Mouse (Mus musculus) T-cell, adult 2 months (primary cell): ENCODE results near the gene Gpatch2.

Source experiments
- DNase-seq: peaks from one replicate; pipeline ENCODE4 v3.0.0; 2022; ENCODE audit warnings: low spot score

Gpatch2 gene

DNA sequence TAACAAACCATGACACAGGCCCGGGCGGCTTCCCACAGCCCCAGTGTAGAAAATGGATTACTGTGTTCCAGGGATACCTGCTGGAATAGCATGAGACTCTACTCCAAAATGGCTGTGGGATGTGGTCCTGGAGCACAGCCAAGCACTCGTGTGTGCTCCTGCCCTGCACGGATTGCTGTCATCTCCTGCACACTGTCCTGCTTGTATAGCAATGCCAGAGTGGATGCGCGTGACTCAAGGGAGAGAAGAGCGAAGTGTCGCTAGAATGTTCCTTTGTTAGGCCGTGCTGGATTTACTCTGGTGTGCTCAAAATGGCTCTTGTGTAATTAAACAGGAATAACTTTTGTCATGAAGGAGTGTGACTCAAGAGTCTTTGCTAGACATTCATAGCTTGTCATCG lies 87.9 kb downstream of the Gpatch2 start:
- no peak for DNase-seq

- no peak for DNase-seq
Observed at GRCm38 (mm10) chr1:187307335-187307734, 92.0 kb downstream of the Gpatch2 start.

DNA sequence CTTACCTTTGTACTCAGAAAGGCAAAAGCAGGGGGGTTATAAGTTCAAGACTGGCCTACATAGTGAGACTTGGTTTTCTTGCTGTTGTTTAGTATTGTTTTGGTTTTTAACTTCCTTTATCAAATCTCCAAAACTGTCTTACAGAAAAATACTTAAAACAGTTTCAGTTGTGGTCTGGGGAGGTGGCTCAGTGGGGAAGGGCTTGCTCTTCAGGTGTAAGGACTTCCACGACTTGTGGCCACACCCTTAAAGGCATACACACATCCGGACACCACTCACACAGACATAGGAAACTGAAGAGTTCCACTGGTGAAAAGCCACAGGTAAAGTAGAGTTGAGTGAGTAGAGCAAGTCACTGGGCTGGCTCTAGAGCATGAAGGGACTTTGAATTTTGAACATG lies 93.2 kb downstream of the Gpatch2 start:
- DNase-seq, result peak; percentile 10

DNA sequence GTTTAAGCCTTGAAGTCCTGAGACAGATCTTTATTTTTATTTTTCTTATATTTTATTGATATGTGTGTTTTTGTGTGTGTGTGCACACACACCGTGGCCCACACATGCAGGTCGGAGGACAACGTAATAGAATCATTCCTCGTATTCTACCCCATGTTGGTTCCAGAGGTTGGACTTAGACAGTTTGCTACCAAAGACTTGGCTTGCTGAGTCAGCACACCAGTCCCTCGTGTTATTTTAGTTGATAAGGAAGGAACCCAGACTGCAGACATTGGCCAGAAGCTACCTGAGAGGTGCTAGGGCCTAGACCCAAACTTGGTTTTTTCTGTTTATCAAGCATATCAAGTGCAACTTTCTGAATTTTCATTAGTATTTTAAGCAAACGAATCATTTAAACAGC lies 95.8 kb downstream of the Gpatch2 start:
- no peak for DNase-seq

- DNase-seq, result no peak
Observed at GRCm38 (mm10) chr1:187313323-187313722, 98.0 kb downstream of the Gpatch2 start.

GRCm38 (mm10) chr1:187313763-187314162 lies 98.5 kb downstream of the Gpatch2 start:
- no peak for DNase-seq

GRCm38 (mm10) chr1:187314516-187314915 lies 99.2 kb downstream of the Gpatch2 start:
- no peak for DNase-seq

- DNase-seq, result no peak
Observed at GRCm38 (mm10) chr1:187315821-187316220, 100.5 kb downstream of the Gpatch2 start.

GRCm38 (mm10) chr1:187316555-187316954 lies 101.2 kb downstream of the Gpatch2 start:
- DNase-seq, result no peak

GRCm38 (mm10) chr1:187321814-187322213 lies 106.5 kb downstream of the Gpatch2 start:
- DNase-seq, result no peak

DNA sequence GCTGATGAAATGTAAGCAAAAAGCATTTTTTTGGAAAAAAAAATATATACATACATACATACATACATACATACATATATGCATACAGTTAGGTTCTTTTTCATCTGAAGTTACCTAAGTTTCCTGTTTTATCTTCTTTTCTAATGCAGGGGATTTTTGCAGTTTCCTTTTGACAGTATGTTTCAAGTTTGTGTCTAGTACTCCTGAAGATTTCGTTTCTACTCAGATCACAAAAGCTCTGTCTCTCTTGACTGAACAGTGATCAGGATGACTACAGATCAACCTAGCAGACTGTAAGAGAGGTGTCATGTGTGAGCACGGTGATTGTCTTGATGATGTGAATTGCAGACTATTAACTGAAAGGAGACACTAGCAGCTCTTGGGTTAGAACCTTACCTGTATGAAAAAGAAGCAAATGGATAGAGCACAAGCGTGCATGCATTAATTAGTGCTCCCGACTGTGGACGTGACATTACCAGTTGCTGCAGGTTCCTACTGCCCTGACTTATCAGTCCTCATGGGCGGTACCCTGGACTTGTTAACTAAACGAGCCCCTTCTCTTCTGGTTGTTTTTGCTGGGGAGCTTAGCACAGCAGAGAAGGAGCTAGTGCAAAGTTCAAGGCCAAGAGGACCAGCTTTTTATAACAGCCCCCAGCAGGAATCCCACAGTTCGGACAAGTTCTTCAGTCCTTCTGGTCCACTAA lies 107.3 kb downstream of the Gpatch2 start:
- no peak for DNase-seq

DNA sequence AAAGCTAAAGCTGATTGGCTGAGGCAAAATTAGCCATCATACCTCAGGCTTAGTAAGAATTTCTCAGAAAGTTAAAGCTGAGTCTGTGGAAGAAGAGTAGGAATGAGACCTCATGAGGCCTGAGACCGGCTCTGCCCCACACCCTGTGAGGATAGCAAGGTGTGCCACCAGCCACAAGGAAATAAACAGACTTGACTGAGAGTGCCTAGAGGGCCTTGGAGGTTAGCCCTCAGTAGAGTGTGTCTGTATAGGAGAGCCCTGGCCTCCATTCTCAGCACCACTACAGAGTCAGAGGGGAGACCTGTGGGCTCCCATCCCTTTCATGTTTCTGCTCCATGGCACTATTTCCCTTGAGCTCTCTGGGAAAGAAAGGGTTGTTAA lies 107.9 kb downstream of the Gpatch2 start:
- no peak for DNase-seq

DNA sequence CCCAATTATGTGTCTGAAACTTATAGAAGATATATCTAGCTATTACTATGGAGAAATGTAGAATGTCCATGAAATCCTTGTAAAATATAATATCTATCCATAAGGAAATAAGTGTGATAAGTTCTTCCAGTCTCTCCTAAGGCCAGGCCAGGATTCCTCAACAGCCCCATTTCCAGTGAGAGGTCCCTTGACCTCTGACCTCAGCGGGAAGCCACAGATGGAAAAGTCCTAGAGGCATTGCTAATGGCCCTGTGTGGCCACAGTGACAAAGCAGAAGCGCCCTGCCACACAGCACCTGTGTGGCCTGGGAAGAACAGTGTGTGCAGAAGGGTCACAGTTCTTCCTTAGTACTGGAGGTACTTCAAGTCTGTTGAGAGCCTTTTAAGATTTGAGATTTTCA lies 127.2 kb downstream of the Gpatch2 start:
- DNase-seq, result no peak

- DNase-seq, result no peak
Observed at GRCm38 (mm10) chr1:187345156-187345555, 129.8 kb downstream of the Gpatch2 start.

- peak; percentile 8 for DNase-seq
Observed at GRCm38 (mm10) chr1:187346923-187347322, 131.6 kb downstream of the Gpatch2 start.

GRCm38 (mm10) chr1:187347606-187348005 lies 132.3 kb downstream of the Gpatch2 start:
- no peak for DNase-seq

GRCm38 (mm10) chr1:187348053-187348820 lies 132.9 kb downstream of the Gpatch2 start:
- DNase-seq, result peak; percentile 46

DNA sequence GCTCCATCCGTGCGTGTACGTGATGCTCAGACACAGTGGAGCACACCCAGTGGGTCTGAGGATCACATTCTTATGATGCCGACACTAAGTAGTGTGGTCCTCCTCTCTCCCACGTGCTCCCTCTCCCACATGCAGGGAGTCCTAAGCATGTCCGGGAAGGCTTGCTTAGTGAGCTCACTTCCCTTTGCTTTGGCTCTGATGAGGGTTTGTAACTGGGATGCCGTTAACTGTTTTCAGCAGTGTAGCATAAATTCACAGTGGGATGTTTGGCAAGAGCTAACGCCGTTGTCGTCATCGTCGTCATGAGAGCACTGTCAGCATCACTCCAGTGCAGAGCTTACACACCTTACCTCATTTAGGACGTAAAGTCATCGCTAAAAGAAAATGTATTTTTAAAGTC lies 133.6 kb downstream of the Gpatch2 start:
- no peak for DNase-seq

- DNase-seq, result no peak
Observed at GRCm38 (mm10) chr1:187356169-187356568, 140.9 kb downstream of the Gpatch2 start.

GRCm38 (mm10) chr1:187356904-187357303 lies 141.6 kb downstream of the Gpatch2 start:
- DNase-seq, result no peak

DNA sequence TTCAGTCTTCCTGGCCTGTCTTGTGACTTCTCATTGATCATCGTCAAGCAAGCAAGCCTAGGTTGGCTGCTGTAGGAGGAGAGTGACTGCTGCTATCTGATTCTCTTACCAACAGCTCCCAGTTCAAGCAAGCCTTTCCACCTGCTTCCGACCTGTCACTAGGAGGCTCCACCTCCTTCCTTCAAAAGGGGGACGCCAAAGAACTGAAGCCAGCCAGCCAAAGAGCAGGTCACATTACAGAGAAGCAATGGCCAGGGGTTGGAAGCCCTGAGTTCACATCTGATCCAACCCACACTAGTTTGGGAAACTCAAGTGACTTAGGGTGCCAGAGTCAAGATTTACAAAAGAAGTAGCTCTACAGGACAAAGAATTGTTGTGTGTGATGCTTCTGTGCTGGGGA lies 144.9 kb downstream of the Gpatch2 start:
- DNase-seq, result no peak

DNA sequence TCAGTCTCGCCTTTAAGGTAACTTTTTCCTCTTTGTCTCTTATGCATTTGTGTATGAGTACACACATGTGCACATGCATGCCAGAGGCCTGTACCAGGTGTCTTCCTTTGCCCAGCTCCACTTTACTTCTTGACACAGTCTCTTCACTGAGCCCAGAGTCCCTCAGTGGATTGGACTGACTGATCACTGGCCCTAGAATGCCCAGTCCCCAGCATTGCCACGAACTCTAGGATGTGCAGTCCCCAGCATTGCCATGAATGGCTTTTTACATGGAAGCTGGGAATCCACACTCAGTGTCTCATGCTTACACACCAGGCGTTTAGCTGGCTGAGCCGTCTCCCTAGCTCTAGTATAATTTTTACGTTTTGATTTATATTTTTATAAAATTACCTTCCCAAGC lies 147.2 kb downstream of the Gpatch2 start:
- no peak for DNase-seq

DNA sequence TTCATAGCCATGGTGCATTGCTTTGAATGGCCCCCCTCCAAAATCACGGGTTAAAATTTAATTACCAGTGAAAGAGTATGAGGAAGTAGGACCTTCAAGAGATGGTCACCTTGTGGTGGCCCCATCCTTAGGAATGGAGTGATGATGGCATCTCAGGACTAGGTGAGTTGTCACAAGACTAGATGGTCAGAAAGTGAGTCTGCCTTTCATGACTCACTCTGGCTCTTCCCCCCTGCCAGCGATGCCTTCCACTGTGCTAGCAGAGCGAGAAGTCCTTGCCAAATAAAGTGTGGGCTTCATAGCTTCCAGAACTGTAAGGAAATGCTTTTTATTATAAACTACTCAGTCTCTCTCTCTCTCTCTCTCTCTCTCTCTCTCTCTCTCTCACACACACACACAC lies 150.1 kb downstream of the Gpatch2 start:
- DNase-seq, result no peak

GRCm38 (mm10) chr1:187366806-187367205 lies 151.5 kb downstream of the Gpatch2 start:
- no peak for DNase-seq
